Mouse (Mus musculus): Measurements from ENCODE around the gene Gm17079.
"Not testable (repeated sequence)": the region's sequence is repeated elsewhere in the genome, so short reads cannot be mapped to it uniquely, and the experiment has no call there.

The Gm17079 gene

DNA sequence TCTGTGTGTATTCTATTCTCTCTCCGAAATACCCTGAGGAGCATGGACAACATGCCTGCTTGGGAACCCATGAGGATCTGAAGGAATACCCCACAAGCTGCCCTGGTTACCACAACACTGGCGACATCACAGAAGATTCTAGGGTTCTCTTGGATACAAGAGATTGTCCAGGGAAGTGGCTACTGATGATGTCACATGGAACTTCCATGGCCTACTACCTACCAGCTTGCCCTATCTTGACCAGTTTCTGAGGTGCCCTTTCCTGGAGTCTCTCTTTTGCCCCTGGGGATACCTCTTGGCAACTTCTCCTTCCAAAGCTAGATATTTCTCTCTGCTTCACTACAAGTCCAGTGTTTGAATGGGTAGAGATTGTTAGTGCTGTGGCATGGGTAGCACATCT lies at the start of gene Gm17079:
Gene Gm17079 (minus strand): TSS at position 101 of the 400 bp plus-strand sequence.
- not testable (repeated sequence) for DNase-seq (ENCODE audit: low spot score)

DNA sequence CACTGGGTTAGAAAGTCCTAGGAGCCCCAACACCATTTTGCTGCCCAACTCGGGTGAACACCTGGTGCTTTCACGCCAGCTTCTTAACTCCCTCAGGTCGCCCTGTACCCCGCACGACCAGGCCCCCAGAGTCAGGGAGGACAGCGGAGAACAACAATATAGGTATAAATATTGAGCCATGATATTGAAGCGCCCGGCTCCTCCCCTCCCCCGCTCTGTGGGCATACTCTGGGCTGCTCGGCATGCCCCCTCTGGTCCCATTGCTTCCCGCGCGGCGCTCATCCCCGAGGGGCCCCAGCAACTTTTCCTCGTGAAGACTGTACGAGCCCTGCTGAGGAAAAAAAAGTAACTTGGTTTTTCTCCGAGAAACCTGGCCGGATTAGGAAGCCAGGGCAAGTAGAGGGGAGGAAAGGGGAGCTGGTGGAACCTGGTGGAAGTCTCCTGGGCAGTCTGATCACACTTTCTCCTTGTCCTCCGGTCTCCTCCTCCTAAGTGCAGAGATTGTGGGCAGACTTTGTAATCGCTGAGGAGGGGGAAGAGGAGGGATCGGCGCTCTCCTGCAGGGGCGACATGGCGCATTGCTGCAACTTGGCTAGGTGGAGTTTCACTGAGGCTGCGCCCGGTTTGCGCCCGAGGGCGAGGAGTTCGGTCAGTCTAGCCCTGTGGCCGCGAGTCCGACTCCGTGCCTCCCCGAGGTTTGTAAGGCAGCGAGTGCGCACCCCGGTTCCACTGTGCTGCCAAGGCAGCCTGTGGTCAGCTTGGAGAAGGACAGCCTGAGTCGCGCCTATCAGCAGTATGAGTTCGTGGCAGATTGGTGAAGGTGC lies 45.3 kb upstream of the Gm17079 start:
- DNase-seq (ENCODE audit: low spot score), result no peak

GRCm38 (mm10) chr14:51739150-51739993 lies 44.1 kb upstream of the Gm17079 start:
- no peak for DNase-seq (ENCODE audit: low spot score)

- no peak for DNase-seq (ENCODE audit: low spot score)
Measured at GRCm38 (mm10) chr14:51738411-51739149, 43.3 kb upstream of the Gm17079 start.

DNA sequence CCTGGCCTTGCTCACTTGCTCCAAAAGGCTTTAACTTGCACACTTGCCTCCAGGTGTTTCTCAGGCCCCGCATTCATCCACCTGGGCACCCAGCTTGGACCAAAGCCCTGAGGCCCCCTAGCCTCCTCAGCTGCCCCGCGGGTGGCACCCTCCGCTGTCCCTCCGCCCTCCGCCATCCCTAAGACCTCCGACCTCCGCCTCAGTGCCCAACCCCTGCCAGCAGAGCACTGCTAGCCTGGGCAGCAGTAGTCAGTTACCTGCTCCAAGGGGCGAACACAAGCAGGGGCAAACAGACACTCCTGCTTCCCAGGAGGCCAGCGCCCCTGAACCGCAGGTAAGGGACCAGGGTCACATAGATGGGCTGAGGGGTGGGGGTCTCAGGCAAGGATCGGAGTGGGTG lies 42.7 kb upstream of the Gm17079 start:
- DNase-seq (ENCODE audit: low spot score), result no peak

GRCm38 (mm10) chr14:51717083-51717482 lies 21.8 kb upstream of the Gm17079 start, which contains the start of gene Gm5800:
Gene Gm5800 (minus strand): TSS chr14:51717183.
- no peak for DNase-seq (ENCODE audit: low spot score)

- DNase-seq (ENCODE audit: low spot score), result no peak
Measured at GRCm38 (mm10) chr14:51677269-51677668, 18.0 kb downstream of the Gm17079 start.
